ENCODE assay signal across 31 mouse cellular contexts in genomic region chr13:5894910-5895309, GRCm38 (mm10).
"Had no signal": no experiment of that assay in that cellular context is flagged by ENCODE, and none has a peak within 500 bp of the region (broad histone marks: within the 10 kb centered on the region; RNA-seq: fewer than 3 reads in every experiment).

No protein-coding gene starts in this region.

- DNase-seq: left cerebral cortex, postnatal 4 days; liver; liver, embryonic 13.5 days; liver, postnatal 0 days; lung, adult 18-20 months; lung, adult 2 months; lung, embryonic 14.5 days; lung, postnatal 10 days; lung, postnatal 14 days; lung, postnatal 36 days; lung, postnatal 4 days; midbrain, embryonic 14.5 days had no signal

- H3K4me1 ChIP-seq: limb, embryonic 10.5 days; limb, embryonic 12.5 days; limb, embryonic 13.5 days; limb, embryonic 15.5 days; liver, embryonic 12.5 days; liver, embryonic 13.5 days; liver, embryonic 15.5 days; lung, embryonic 15.5 days; midbrain, embryonic 12.5 days; midbrain, embryonic 13.5 days; midbrain, embryonic 15.5 days had no signal

- ATAC-seq: liver, embryonic 12.5 days; liver, postnatal 0 days; lung, postnatal 0 days; midbrain, embryonic 13.5 days; midbrain, embryonic 15.5 days; midbrain, embryonic 16.5 days had no signal

- H3K27me3 ChIP-seq: limb, embryonic 12.5 days; limb, embryonic 13.5 days; limb, embryonic 15.5 days; liver, embryonic 12.5 days; liver, embryonic 13.5 days; liver, embryonic 15.5 days; lung, embryonic 15.5 days; megakaryocyte, embryonic 14.5 days; midbrain, embryonic 12.5 days; midbrain, embryonic 13.5 days had no signal

- H3K36me3 ChIP-seq: limb, embryonic 10.5 days; limb, embryonic 12.5 days; limb, embryonic 13.5 days; limb, embryonic 15.5 days; liver, embryonic 12.5 days; liver, embryonic 13.5 days; liver, embryonic 15.5 days; lung, embryonic 15.5 days; midbrain, embryonic 10.5 days; midbrain, embryonic 12.5 days; midbrain, embryonic 13.5 days; midbrain, embryonic 15.5 days had no signal

- H3K27ac ChIP-seq: left cerebral cortex, adult 2 months; limb, embryonic 10.5 days; limb, embryonic 12.5 days; limb, embryonic 13.5 days; limb, embryonic 15.5 days; liver, embryonic 12.5 days; liver, embryonic 13.5 days; liver, embryonic 14.5 days; liver, embryonic 15.5 days; lung, embryonic 15.5 days; macrophage; midbrain, embryonic 10.5 days; midbrain, embryonic 12.5 days; midbrain, embryonic 13.5 days; midbrain, embryonic 15.5 days had no signal

- H3K4me3 ChIP-seq: left cerebral cortex, adult 2 months; limb, embryonic 10.5 days; limb, embryonic 12.5 days; limb, embryonic 13.5 days; limb, embryonic 15.5 days; liver, embryonic 12.5 days; liver, embryonic 13.5 days; liver, embryonic 15.5 days; lung, embryonic 15.5 days; megakaryocyte, embryonic 14.5 days; midbrain, embryonic 10.5 days; midbrain, embryonic 12.5 days; midbrain, embryonic 13.5 days; midbrain, embryonic 15.5 days had no signal

- H3K4me2 ChIP-seq: limb, embryonic 12.5 days; limb, embryonic 13.5 days; limb, embryonic 15.5 days; liver, embryonic 11.5 days; liver, embryonic 12.5 days; liver, embryonic 13.5 days; liver, embryonic 15.5 days; lung, embryonic 14.5 days; lung, embryonic 15.5 days; midbrain, embryonic 11.5 days; midbrain, embryonic 12.5 days; midbrain, embryonic 13.5 days; midbrain, embryonic 15.5 days had no signal

- H3K9ac ChIP-seq: limb, embryonic 12.5 days; limb, embryonic 13.5 days; limb, embryonic 15.5 days; liver, embryonic 12.5 days; liver, embryonic 13.5 days; liver, embryonic 14.5 days; liver, embryonic 15.5 days; liver, postnatal 0 days; lung, embryonic 14.5 days; lung, embryonic 15.5 days; midbrain, embryonic 12.5 days; midbrain, embryonic 13.5 days; midbrain, embryonic 15.5 days had no signal

- H3K9me3 ChIP-seq: limb, embryonic 10.5 days; limb, embryonic 12.5 days; limb, embryonic 13.5 days; limb, embryonic 15.5 days; liver, embryonic 12.5 days; liver, embryonic 13.5 days; liver, embryonic 15.5 days; lung, embryonic 15.5 days; megakaryocyte, embryonic 14.5 days; midbrain, embryonic 10.5 days; midbrain, embryonic 12.5 days; midbrain, embryonic 13.5 days; midbrain, embryonic 15.5 days had no signal
